Mouse (Mus musculus) right cerebral cortex, postnatal 10 days (tissue): ENCODE measurements around the gene Fam229b.
A peak's percentile ranks its signal among the peaks of the same experiment; 100 is the strongest.

ENCODE experiments used
- DNase-seq, 2 experiments: peaks; one replicate each; pipeline ENCODE4 v3.0.0; 2021; ENCODE audit warnings: low spot score in 2 of 2

Gene Fam229b

GRCm38 (mm10) chr10:39137766-39138165 is 4.1 kb upstream of the Fam229b start:
- no peak for DNase-seq

DNA sequence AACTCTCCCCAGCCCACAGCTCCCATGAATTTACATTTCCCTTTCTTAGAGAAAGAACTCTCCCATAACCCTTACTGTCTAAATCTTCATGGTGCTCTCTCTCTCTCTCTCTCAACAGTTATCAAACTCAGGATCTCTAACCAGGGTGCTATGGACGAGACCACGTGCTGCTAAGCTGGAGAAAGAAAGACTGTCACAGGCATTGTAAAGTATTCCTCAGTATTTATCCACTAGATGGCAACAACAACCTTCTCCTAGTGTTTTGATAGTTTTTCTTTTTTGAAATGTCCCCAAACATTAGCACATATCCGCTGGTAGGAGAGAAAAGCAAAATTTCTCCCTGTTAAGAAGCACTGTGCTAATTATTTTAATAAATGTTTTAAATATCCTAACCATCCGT is 12.3 kb downstream of the Fam229b start:
- DNase-seq = no peak

DNA sequence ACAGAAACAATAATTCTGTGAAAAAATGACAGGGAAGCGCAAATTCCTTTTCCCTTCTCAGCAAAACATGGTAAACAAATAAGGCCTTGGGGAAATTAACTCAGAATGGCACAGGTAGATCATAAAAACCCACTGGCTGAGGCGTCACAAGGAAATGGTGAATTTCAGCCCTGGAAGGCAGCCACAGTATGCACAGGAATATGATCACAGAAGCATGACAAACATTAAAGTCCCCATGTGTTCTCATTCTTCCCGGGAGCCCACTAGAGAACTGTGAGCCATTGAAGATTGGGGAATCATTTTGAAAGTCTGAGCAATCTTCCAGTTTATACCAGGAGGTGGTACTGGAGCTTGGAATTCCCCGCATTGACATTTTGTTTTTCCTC is 24.2 kb downstream of the Fam229b start:
- DNase-seq = no peak

GRCm38 (mm10) chr10:39108837-39109488 is 24.8 kb downstream of the Fam229b start:
- DNase-seq = no peak

- DNase-seq = no peak
Measured at GRCm38 (mm10) chr10:39106935-39107334, 26.8 kb downstream of the Fam229b start.

DNA sequence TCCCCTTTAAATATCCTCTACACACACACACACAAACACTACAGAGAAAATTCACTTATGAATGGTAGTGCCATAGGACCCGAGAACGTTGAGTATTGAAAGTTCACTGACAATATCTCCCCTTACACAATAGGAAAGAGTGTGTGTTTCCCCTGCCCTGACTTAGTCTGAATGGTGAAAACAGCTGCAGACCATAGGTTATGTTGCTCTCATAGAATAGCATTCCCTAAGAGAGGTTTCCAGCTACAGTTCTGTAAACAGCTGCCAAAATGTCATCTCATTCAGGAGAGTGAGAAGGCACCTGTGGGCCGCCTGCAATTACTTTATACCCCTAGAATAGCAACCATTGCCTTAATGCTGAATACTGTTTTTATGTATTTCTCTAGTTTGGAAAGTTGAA is 27.3 kb downstream of the Fam229b start:
- no peak for DNase-seq

- no peak for DNase-seq
Measured at GRCm38 (mm10) chr10:39104803-39105449, 28.8 kb downstream of the Fam229b start.

DNA sequence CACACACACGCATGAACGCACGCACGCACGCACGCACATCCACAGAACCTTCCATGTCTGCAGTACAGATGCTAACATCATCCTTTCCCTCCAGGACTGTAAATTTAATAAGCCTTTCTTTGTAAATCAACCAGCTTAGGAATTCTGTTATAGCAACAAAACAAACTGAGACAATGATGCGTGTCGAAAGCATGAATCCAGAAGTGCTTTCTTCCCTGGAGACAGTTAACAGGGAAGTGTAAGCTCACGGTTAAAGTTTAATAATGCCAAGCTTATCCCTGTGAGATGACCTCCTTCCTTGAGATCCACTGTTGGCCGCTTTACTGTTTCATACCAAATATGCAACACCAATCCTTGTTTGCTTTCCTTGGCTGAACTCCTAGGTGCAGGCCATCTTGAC is 35.0 kb downstream of the Fam229b start:
- DNase-seq = no peak

GRCm38 (mm10) chr10:39096981-39097380 is 36.7 kb downstream of the Fam229b start:
- peak in 1 of 2 experiments; percentile 34 for DNase-seq

GRCm38 (mm10) chr10:39072048-39072447 is 61.7 kb downstream of the Fam229b start:
- no peak for DNase-seq
